Mouse (Mus musculus) cerebellum, postnatal 10 days (tissue): ENCODE measurements at regions not wholly inside any gene's neighbourhood (a gene's known extent, or its start where the extent isn't known, plus 50 kb on each side); places are given as distances from the start of the nearest gene placed in this dataset.
"Not testable (repeated sequence)": the region's sequence is repeated elsewhere in the genome, so short reads cannot be mapped to it uniquely, and the experiment has no call there.

ENCODE experiments used
- DNase-seq, 2 experiments: peaks; one replicate each; pipeline ENCODE4 v3.0.0; 2021; ENCODE audit warnings: mixed read lengths in 2 of 2

DNA sequence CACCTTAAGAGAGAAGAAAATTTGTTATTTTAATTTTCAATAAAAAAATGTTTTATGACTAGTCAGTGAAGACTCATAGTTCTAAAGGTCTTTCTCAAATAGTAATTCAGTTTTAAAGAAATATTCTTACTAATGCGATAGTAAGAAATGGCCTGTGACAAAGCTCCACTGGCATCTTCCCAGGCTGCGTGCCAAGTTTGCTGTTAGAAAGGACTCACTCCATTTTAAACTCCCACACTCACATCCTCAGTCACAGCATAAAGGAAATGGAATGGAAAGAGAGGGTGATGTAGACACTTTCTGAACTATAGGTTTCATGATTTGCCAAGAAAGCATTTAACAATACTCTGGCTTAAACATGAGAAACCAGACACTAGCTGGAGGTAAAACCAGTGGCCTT lies 436.6 kb downstream of the Mei4 start:
- DNase-seq, result peak; percentile 5 to 11

GRCm38 (mm10) chr9:82306285-82306684 lies 442.8 kb downstream of the Mei4 start:
- DNase-seq, result no peak

- peak; percentile 72 to 79 for DNase-seq
Measured at GRCm38 (mm10) chr9:82312466-82312865, 449.0 kb downstream of the Mei4 start.

GRCm38 (mm10) chr9:82340452-82340851 lies 477.0 kb downstream of the Mei4 start:
- no peak for DNase-seq

DNA sequence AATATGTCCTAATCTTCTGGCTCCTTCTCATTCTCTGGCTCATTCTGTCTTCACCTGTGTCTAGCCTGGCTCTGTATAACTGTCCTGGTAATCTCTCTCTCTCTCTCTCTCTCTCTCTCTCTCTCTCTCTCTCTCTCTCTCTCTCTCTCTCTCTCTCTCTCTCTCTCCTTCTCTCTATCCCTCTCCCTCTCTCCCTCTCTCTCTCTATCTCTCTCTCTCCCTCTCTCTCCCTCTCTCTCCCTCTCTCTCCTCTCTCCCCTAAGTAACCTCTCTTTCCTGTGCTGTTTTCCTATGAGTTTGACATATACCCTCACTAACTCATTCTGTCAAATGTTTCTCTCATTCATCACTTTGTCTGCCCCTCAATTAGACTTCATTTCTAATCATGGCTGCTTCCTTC lies 478.6 kb upstream of the Irak1bp1 start:
- not testable (repeated sequence) for DNase-seq

GRCm38 (mm10) chr9:82359573-82359972 lies 469.8 kb upstream of the Irak1bp1 start:
- DNase-seq, result no peak

GRCm38 (mm10) chr9:82402355-82402754 lies 427.0 kb upstream of the Irak1bp1 start:
- peak; percentile 62 to 76 for DNase-seq

DNA sequence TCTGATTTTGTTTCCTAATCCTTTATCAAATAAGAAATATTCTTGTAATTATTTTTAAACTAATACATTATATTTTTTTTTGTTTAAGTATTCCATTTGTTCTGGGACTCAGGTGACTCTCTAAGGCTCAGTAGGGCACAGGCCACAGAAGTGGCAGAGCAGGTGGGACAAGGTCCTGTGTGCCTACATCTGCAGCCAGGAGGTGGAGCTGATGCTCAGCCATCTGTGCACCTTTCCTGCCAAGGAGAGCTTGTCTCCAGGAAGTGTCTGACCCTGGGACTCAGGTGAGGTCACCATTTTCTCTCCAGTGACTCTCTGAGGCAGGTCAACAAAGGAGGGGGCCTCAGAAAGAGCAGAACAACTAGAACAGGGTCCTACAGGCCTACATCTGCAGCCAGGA lies 425.3 kb upstream of the Irak1bp1 start:
- DNase-seq, result peak; percentile 48 to 50

DNA sequence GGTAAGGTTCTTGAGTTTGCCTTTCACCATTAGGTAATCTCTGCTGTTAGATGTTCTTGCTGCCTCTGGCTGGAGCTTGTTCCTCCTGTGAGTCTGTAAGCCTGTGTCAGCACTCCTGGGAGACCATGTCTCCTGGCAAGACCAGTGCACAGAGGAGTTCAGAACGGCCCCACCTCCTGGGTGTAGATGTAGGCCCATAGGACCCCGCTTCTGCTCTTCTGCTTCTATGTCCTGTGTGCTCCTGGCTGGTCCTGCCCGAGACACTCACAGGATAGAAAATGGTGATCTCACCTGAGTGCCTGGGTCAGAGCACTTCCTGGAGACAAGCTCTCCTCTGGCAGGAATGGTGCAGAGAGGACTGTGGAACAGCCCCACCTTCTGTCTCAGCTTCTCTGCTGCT lies 422.2 kb upstream of the Irak1bp1 start:
- no peak for DNase-seq

GRCm38 (mm10) chr9:82408969-82409368 lies 420.4 kb upstream of the Irak1bp1 start:
- no peak for DNase-seq
